Mouse (Mus musculus): ENCODE data around the gene Ppil3. TPM values are rescaled to one million over a fixed set of nuclear protein-coding genes. Genes with fewer than 3 reads are reported as not detected.

Gene Ppil3
- polyA plus RNA-seq, 1 experiment, result 0.43 TPM

GRCm38 (mm10) chr1:58416048-58416447 is 29.2 kb downstream of the Ppil3 start:
- peaks cover 14% of the 10 kb centered on the region for H3K4me1 ChIP-seq (ENCODE audit: control insufficient read depth)
- H3K27me3 ChIP-seq (ENCODE audit: control insufficient read depth), result no peaks in the 10 kb centered on the region
- H3K9me3 ChIP-seq (ENCODE audit: control insufficient read depth, low read length), result no peaks in the 10 kb centered on the region
- H3K36me3 ChIP-seq (ENCODE audit: control insufficient read depth), result peaks cover 99% of the 10 kb centered on the region
- H3K4me3 ChIP-seq (replicated peaks), result no peak overlapping the region
- TF ChIP-seq TAL1 (IDR thresholded peaks at IDR 0.05; ENCODE audit: low read length) (no peak), GATA1 (IDR thresholded peaks at IDR 0.05; ENCODE audit: low read length) (no peak)

DNA sequence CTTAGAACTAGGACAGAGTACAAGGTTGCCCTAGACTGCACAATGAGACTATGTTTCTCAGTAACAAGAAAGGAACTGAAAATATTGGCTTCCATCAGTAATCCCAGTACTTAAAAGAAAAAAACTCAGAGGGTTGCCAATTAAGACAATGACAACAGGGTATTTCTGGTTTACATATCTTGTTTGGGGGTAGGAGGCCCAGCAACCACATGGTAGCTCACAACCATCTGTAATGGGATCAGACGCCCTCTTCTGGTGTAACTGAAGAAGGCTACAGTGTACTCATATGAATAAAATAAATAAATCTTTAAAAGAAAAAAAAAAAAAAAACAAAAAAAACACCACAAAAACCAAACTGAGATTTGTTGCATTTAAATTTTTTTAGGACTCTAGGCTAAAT is 29.8 kb downstream of the Ppil3 start:
- Histone ChIP-seq H3K4me3 (replicated peaks) (no peak overlapping the region), H3K4me1 (ENCODE audit: control insufficient read depth) (peaks cover 9% of the 10 kb centered on the region), H3K36me3 (ENCODE audit: control insufficient read depth) (peaks cover 99% of the 10 kb centered on the region), H3K9me3 (ENCODE audit: control insufficient read depth, low read length) (no peaks in the 10 kb centered on the region), H3K27me3 (ENCODE audit: control insufficient read depth) (no peaks in the 10 kb centered on the region)
- TF ChIP-seq TAL1 (IDR thresholded peaks at IDR 0.05; ENCODE audit: low read length) (no peak), GATA1 (IDR thresholded peaks at IDR 0.05; ENCODE audit: low read length) (no peak)

- Histone ChIP-seq H3K27me3 (ENCODE audit: control insufficient read depth) (no peaks in the 10 kb centered on the region), H3K9me3 (ENCODE audit: control insufficient read depth, low read length) (no peaks in the 10 kb centered on the region), H3K4me3 (replicated peaks) (no peak overlapping the region), H3K4me1 (ENCODE audit: control insufficient read depth) (no peaks in the 10 kb centered on the region), H3K36me3 (ENCODE audit: control insufficient read depth) (peaks cover 96% of the 10 kb centered on the region)
- TF ChIP-seq GATA1 (IDR thresholded peaks at IDR 0.05; ENCODE audit: low read length), result no peak
- TF ChIP-seq TAL1 (IDR thresholded peaks at IDR 0.05; ENCODE audit: low read length), result no peak
Observed at GRCm38 (mm10) chr1:58410776-58411175, 34.5 kb downstream of the Ppil3 start.

- no peaks in the 10 kb centered on the region for H3K4me1 ChIP-seq (ENCODE audit: control insufficient read depth)
Observed at GRCm38 (mm10) chr1:58410198-58410588, 35.1 kb downstream of the Ppil3 start.

GRCm38 (mm10) chr1:58409553-58410197 is 35.6 kb downstream of the Ppil3 start:
- H3K4me3 ChIP-seq (replicated peaks), result no peak overlapping the region
- H3K27me3 ChIP-seq (ENCODE audit: control insufficient read depth), result no peaks in the 10 kb centered on the region
- H3K9me3 ChIP-seq (ENCODE audit: control insufficient read depth, low read length), result no peaks in the 10 kb centered on the region
- H3K36me3 ChIP-seq (ENCODE audit: control insufficient read depth), result peaks cover 93% of the 10 kb centered on the region
- no peak for TF ChIP-seq TAL1 (IDR thresholded peaks at IDR 0.05; ENCODE audit: low read length)
- no peak for TF ChIP-seq GATA1 (IDR thresholded peaks at IDR 0.05; ENCODE audit: low read length)
- no peaks in the 10 kb centered on the region for H3K4me1 ChIP-seq (ENCODE audit: control insufficient read depth)

More at GRCm38 (mm10) chr1:58410198-58410588, 35.1 kb downstream of the Ppil3 start:
- H3K9me3 ChIP-seq (ENCODE audit: control insufficient read depth, low read length), result no peaks in the 10 kb centered on the region
- H3K27me3 ChIP-seq (ENCODE audit: control insufficient read depth), result no peaks in the 10 kb centered on the region
- H3K36me3 ChIP-seq (ENCODE audit: control insufficient read depth), result peaks cover 94% of the 10 kb centered on the region
- TF ChIP-seq TAL1 (IDR thresholded peaks at IDR 0.05; ENCODE audit: low read length) (no peak), GATA1 (IDR thresholded peaks at IDR 0.05; ENCODE audit: low read length) (no peak)
- no peak overlapping the region for H3K4me3 ChIP-seq (replicated peaks)

- H3K36me3 ChIP-seq (ENCODE audit: control insufficient read depth), result peaks cover 93% of the 10 kb centered on the region
- TF ChIP-seq TAL1 (IDR thresholded peaks at IDR 0.05; ENCODE audit: low read length), result no peak
- TF ChIP-seq GATA1 (IDR thresholded peaks at IDR 0.05; ENCODE audit: low read length), result no peak
- H3K4me1 ChIP-seq (ENCODE audit: control insufficient read depth), result no peaks in the 10 kb centered on the region
- H3K4me3 ChIP-seq (replicated peaks), result no peak overlapping the region
- no peaks in the 10 kb centered on the region for H3K9me3 ChIP-seq (ENCODE audit: control insufficient read depth, low read length)
- H3K27me3 ChIP-seq (ENCODE audit: control insufficient read depth), result no peaks in the 10 kb centered on the region
Observed at GRCm38 (mm10) chr1:58408141-58408540, 37.1 kb downstream of the Ppil3 start.

DNA sequence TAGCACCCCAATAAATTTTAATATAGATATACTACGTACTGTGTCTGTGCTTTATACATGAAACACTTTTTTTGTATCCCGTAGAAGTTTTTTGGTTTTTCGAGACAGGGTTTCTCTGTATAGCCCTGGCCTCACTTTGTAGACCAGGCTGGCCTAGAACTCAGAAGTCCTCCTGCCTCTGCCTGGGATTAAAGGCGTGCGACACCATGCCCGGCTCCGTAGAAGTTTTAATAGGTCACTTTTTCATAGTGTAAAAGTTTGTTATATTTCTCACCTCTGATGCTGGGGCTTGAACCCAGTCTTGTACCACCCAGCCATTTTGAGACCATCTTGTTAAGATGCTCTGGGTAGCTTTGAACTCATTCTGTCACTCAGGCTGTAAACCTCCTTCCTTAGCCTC is 38.0 kb downstream of the Ppil3 start:
- Histone ChIP-seq H3K4me1 (ENCODE audit: control insufficient read depth) (no peaks in the 10 kb centered on the region), H3K27me3 (ENCODE audit: control insufficient read depth) (no peaks in the 10 kb centered on the region), H3K36me3 (ENCODE audit: control insufficient read depth) (peaks cover 93% of the 10 kb centered on the region), H3K4me3 (replicated peaks) (no peak overlapping the region), H3K9me3 (ENCODE audit: control insufficient read depth, low read length) (no peaks in the 10 kb centered on the region)
- TF ChIP-seq TAL1 (IDR thresholded peaks at IDR 0.05; ENCODE audit: low read length) (no peak), GATA1 (IDR thresholded peaks at IDR 0.05; ENCODE audit: low read length) (no peak)

DNA sequence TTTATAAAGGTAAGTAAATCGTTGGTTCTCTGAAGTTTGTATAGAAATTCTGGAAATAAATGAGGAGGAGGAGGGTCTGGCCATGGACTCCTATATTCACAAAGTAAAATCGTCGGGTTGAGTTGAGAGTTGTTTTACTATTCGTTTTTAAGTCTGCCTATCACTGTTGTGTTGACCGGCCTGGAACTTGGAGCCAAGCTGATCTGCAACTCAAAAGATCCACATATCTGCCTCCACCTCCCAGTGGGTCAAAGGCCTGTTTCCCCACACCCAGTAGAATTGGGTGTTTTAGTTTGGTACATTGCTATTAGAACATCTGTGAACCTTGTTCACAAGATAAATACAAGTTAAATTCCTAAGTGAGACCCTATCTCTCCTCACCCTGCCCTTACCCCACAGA is 41.5 kb downstream of the Ppil3 start:
- TF ChIP-seq GATA1 (IDR thresholded peaks at IDR 0.05; ENCODE audit: low read length) (no peak), TAL1 (IDR thresholded peaks at IDR 0.05; ENCODE audit: low read length) (no peak)
- Histone ChIP-seq H3K4me1 (ENCODE audit: control insufficient read depth) (no peaks in the 10 kb centered on the region), H3K27me3 (ENCODE audit: control insufficient read depth) (no peaks in the 10 kb centered on the region), H3K9me3 (ENCODE audit: control insufficient read depth, low read length) (no peaks in the 10 kb centered on the region), H3K36me3 (ENCODE audit: control insufficient read depth) (peaks cover 93% of the 10 kb centered on the region), H3K4me3 (replicated peaks) (no peak overlapping the region)

GRCm38 (mm10) chr1:58401396-58401795 is 43.9 kb downstream of the Ppil3 start:
- no peaks in the 10 kb centered on the region; the same call in 1 of the 2 replicates for H3K4me1 ChIP-seq (ENCODE audit: control insufficient read depth)
- H3K4me3 ChIP-seq (replicated peaks), result no peak overlapping the region
- H3K27me3 ChIP-seq (ENCODE audit: control insufficient read depth), result no peaks in the 10 kb centered on the region
- no peaks in the 10 kb centered on the region for H3K9me3 ChIP-seq (ENCODE audit: control insufficient read depth, low read length)
- TF ChIP-seq GATA1 (IDR thresholded peaks at IDR 0.05; ENCODE audit: low read length) (no peak), TAL1 (IDR thresholded peaks at IDR 0.05; ENCODE audit: low read length) (no peak)
- H3K36me3 ChIP-seq (ENCODE audit: control insufficient read depth), result peaks cover 94% of the 10 kb centered on the region

DNA sequence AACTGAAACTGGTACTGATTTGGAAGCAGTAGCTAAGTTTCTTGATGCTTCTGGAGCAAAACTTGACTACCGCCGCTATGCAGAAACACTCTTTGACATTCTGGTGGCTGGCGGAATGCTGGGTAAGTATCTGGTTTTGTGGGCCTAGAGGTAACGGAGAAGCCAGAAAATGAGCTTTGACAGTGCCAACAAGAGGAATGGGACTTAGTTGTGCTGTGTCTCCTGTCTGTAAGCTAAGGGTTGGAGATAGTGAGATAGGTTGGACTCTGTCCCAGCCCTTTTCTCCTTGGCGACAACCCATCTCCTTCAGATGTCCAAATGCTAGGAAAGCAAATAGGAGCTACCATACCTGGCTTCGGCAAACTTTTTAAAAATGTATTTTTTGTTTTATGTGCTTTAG is 47.6 kb downstream of the Ppil3 start:
- H3K4me3 ChIP-seq (replicated peaks), result no peak overlapping the region
- TF ChIP-seq TAL1 (IDR thresholded peaks at IDR 0.05; ENCODE audit: low read length), result no peak
- TF ChIP-seq GATA1 (IDR thresholded peaks at IDR 0.05; ENCODE audit: low read length), result no peak
- peaks cover 82% of the 10 kb centered on the region for H3K36me3 ChIP-seq (ENCODE audit: control insufficient read depth)
- H3K27me3 ChIP-seq (ENCODE audit: control insufficient read depth), result no peaks in the 10 kb centered on the region
- H3K9me3 ChIP-seq (ENCODE audit: control insufficient read depth, low read length), result no peaks in the 10 kb centered on the region
- peaks cover 18% of the 10 kb centered on the region for H3K4me1 ChIP-seq (ENCODE audit: control insufficient read depth)

All from erythroblast, embryonic 14.5 days (primary cell).